Comparison of ENCODE assay signal across 10 mouse cellular contexts in the genomic region with DNA sequence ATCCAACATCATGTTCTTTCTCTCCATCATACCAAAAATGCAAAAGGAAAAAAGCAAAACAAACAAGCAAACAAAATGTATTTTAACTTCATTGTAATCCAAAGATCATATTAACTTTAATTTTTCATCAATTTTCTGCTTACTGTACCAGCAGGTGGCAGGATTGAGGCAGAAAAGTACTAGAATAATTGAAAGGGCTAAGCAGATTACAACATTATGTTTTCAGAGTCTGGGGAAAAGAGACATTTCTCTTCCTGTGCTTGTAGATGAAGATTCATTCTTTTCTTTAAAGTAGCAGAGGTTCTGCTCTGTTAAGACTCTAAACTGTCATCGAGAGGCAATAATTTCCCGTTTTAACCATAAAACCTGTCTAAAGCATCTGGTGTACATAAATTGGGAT.
DNase-seq lines count a peak whose midpoint lies in the region; ATAC-seq and TF ChIP-seq lines count a peak whose summit lies in the region.
"Had no signal": no experiment of that assay in that cellular context is flagged by ENCODE, and none has a peak within 500 bp of the region (broad histone marks: within the 10 kb centered on the region; RNA-seq: fewer than 3 reads in every experiment).

No protein-coding gene starts in this region.

- H3K4me2 ChIP-seq in heart, postnatal 0 days (ENCODE audit: low read depth, low read length): no peak overlapping the region
- no peak overlapping the region for H3K4me2 ChIP-seq in heart, embryonic 11.5 days
- H3K4me2 ChIP-seq: heart, embryonic 15.5 days; stomach, embryonic 15.5 days had no signal

- H3K36me3 ChIP-seq in heart, postnatal 0 days (replicated peaks; ENCODE audit: control insufficient read depth, insufficient read depth, low read length): no peaks in the 10 kb centered on the region
- H3K36me3 ChIP-seq in heart, embryonic 11.5 days (ENCODE audit: control insufficient read depth, insufficient read depth, low read length): no peaks in the 10 kb centered on the region
- H3K36me3 ChIP-seq: heart, embryonic 15.5 days; stomach, embryonic 15.5 days had no signal

- H3K27me3 ChIP-seq in heart, postnatal 0 days (ENCODE audit: control insufficient read depth, insufficient read depth, low read length): no peaks in the 10 kb centered on the region
- H3K27me3 ChIP-seq in heart, embryonic 11.5 days (ENCODE audit: control insufficient read depth, insufficient read depth, low read length): no peaks in the 10 kb centered on the region
- H3K27me3 ChIP-seq: heart, embryonic 15.5 days; stomach, embryonic 15.5 days had no signal

- peak; percentile 55 for TF ChIP-seq CTCF in heart, postnatal 0 days (IDR thresholded peaks at IDR 0.05; ENCODE audit: low read depth)

- ATAC-seq in heart, postnatal 0 days (ENCODE audit: insufficient read depth, low read depth): no peak
- ATAC-seq in heart, embryonic 11.5 days (replicated peaks; ENCODE audit: insufficient number of reproducible peaks, low FRiP score, low TSS enrichment): no peak

- H3K9ac ChIP-seq in heart, postnatal 0 days (replicated peaks; ENCODE audit: low read depth, low read length): no peak overlapping the region
- no peak overlapping the region for H3K9ac ChIP-seq in heart, embryonic 11.5 days (ENCODE audit: low read depth, low read length)
- H3K9ac ChIP-seq: heart, embryonic 15.5 days; stomach, embryonic 15.5 days had no signal

- intact Hi-C loops in heart, postnatal 36 days (cut with DNase I): loop anchor here (5.0 kb wide), 1 partner anchor 523 kb away; no protein-coding TSS in a partner anchor

- no peaks in the 10 kb centered on the region for H3K4me1 ChIP-seq in heart, postnatal 0 days (ENCODE audit: control insufficient read depth, insufficient read depth)
- H3K4me1 ChIP-seq in heart, embryonic 11.5 days (ENCODE audit: control insufficient read depth, insufficient read depth, low read length): no peaks in the 10 kb centered on the region
- H3K4me1 ChIP-seq: heart, embryonic 15.5 days; stomach, embryonic 15.5 days had no signal

- peak; percentile 24 for DNase-seq in heart, postnatal 0 days (ENCODE audit: low spot score)
- DNase-seq in urinary bladder, postnatal 25 days (ENCODE audit: low spot score): peak; percentile 4
- DNase-seq in urinary bladder, postnatal 36 days (ENCODE audit: low spot score in 2 of 2): no peak
- DNase-seq in layer of hippocampus, adult 8-10 months (ENCODE audit: low spot score in 2 of 2): peak; percentile 4 to 20
- DNase-seq in adrenal gland, postnatal 14 days: no peak
- DNase-seq in B cell, adult 2 months: no peak
- no peak for DNase-seq in heart, postnatal 36 days

- no peaks in the 10 kb centered on the region for H3K9me3 ChIP-seq in heart, postnatal 0 days (replicated peaks; ENCODE audit: control insufficient read depth, low read length)
- H3K9me3 ChIP-seq in heart, embryonic 11.5 days (replicated peaks; ENCODE audit: control insufficient read depth, low read length): no peaks in the 10 kb centered on the region
- H3K9me3 ChIP-seq: heart, embryonic 15.5 days; stomach, embryonic 15.5 days had no signal

- H3K4me3 ChIP-seq in heart, postnatal 0 days (ENCODE audit: low read depth, low read length): no peak overlapping the region
- H3K4me3 ChIP-seq in heart, embryonic 11.5 days (ENCODE audit: low read depth, low read length): no peak overlapping the region
- H3K4me3 ChIP-seq: heart, embryonic 15.5 days; stomach, embryonic 15.5 days had no signal

- TF ChIP-seq EP300 in heart, postnatal 0 days (IDR thresholded peaks at IDR 0.05; ENCODE audit: low read depth): no peak

- WGBS in heart, postnatal 0 days: 48% methylated on average over 2 of the region's 2 CpGs
- 63% methylated on average over 2 of the region's 2 CpGs for WGBS in heart, embryonic 11.5 days (ENCODE audit: insufficient replicate concordance)

- H3K27ac ChIP-seq in heart, postnatal 0 days (ENCODE audit: low read depth): no peak overlapping the region
- H3K27ac ChIP-seq in heart, embryonic 11.5 days (ENCODE audit: low read depth, low read length): no peak overlapping the region
- H3K27ac ChIP-seq: heart, embryonic 15.5 days; stomach, embryonic 15.5 days had no signal

Comparison
In these comparisons a context has a peak if more than half of its experiments do, and no peak if none do; other contexts are left out.
1. DNase-seq: peak in heart, postnatal 0 days (single experiment), urinary bladder, postnatal 25 days (single experiment) and layer of hippocampus, adult 8-10 months (2 of 2); none in urinary bladder, postnatal 36 days (0 of 2), adrenal gland, postnatal 14 days (single experiment), B cell, adult 2 months (0 of 2) and heart, postnatal 36 days (0 of 2).